In genomic region chr4:128264491-128264890, GRCm38 (mm10) we compare ENCODE assay signal across 28 mouse cellular contexts. TPM values are rescaled to one million over a fixed set of nuclear protein-coding genes. Genes with fewer than 3 reads are reported as not detected.
"Had no signal": no experiment of that assay in that cellular context is flagged by ENCODE, and none has a peak within 500 bp of the region (broad histone marks: within the 10 kb centered on the region; RNA-seq: fewer than 3 reads in every experiment).

No protein-coding gene starts in this region.

- H3K9me3 ChIP-seq: limb, embryonic 10.5 days; limb, embryonic 13.5 days had no signal

- H3K36me3 ChIP-seq: limb, embryonic 10.5 days; limb, embryonic 13.5 days; liver, embryonic 12.5 days; liver, embryonic 15.5 days had no signal

- H3K4me2 ChIP-seq: limb, embryonic 13.5 days; liver, embryonic 12.5 days; liver, embryonic 15.5 days; midbrain, embryonic 11.5 days had no signal

- DNase-seq: kidney, adult 2 months; kidney, postnatal 25 days; layer of hippocampus, adult 9-11 months; liver; midbrain, embryonic 14.5 days; thymus, postnatal 25 days had no signal

- H3K9ac ChIP-seq: limb, embryonic 13.5 days; liver, embryonic 12.5 days; liver, embryonic 15.5 days had no signal

- H3K27me3 ChIP-seq: limb, embryonic 13.5 days; liver, embryonic 12.5 days; liver, embryonic 15.5 days had no signal

- H3K4me3 ChIP-seq: layer of hippocampus, adult 2 months; limb, embryonic 10.5 days; limb, embryonic 13.5 days; liver, embryonic 12.5 days; liver, embryonic 15.5 days had no signal

- ATAC-seq: hindbrain, embryonic 16.5 days; intestine, embryonic 16.5 days; liver, embryonic 12.5 days had no signal

- H3K27ac ChIP-seq: kidney, postnatal 0 days; layer of hippocampus, adult 2 months; limb, embryonic 10.5 days; limb, embryonic 13.5 days; liver, embryonic 12.5 days; liver, embryonic 15.5 days; macrophage had no signal

- H3K4me1 ChIP-seq: liver, embryonic 12.5 days; liver, embryonic 15.5 days had no signal

RNA-seq across cellular contexts. Expression of gene Hmgb4, which starts 3.7 kb away (rescaled TPM):
- total RNA-seq: layer of hippocampus, adult 2 months; layer of hippocampus, postnatal 25 days; left cerebral cortex, adult 18-20 months; left cerebral cortex, postnatal 25 days; megakaryocyte-erythroid progenitor cell, adult 5-6 weeks; midbrain, postnatal 0 days had no signal
- polyA plus RNA-seq: hindbrain, embryonic 16.5 days; intestine, embryonic 16.5 days; kidney, adult 2 months; kidney, embryonic 14.5 days; kidney, postnatal 0 days; large intestine, adult 2 months; limb, embryonic 10.5 days; limb, embryonic 13.5 days; liver, embryonic 12.5 days; liver, embryonic 15.5 days; macrophage; midbrain, embryonic 11.5 days; midbrain, embryonic 14.5 days; midbrain, postnatal 0 days; neural tube, embryonic 11.5 days; neural tube, embryonic 14.5 days; small intestine, adult 2 months; spleen, adult 2 months; thymus, postnatal 0 days had no signal
